Comparison of ENCODE assay signal across 4 mouse cellular contexts in the genomic region with DNA sequence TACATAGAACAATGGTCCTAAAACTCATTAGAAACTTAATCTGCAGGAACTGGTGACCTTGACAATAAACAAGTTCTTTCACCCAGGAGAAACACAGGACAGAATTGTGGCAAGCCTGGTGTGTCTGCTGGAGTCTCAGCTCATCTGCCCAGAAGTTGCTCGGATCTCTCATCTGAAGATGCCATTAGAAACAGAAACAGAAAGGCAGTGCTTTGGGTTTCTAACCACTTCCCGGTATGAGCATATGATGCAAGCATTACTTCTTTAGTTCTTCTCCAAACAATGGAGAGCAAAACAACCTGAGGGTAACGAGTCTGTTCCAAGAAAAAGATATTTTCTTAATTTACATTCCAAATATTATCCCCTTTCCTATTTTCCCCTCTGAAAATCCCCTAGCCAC.
ATAC-seq lines count a peak whose summit lies in the region.

No protein-coding gene starts in this region.

- peak; percentile 75 for ATAC-seq in activated CD4-positive, CD25-positive, alpha-beta regulatory T cell, adult 4 months
- peak; percentile 97 for ATAC-seq in granulocyte monocyte progenitor cell, adult 5-6 weeks (replicated peaks; ENCODE audit: poor library complexity, severe bottlenecking)
- peak; percentile 67 for ATAC-seq in inflammation-experienced regulatory T-cells, adult 6 months
- peak; percentile 64 for ATAC-seq in megakaryocyte progenitor cell, adult 5-6 weeks (replicated peaks; ENCODE audit: poor library complexity)

Comparison
In these comparisons a context has a peak if more than half of its experiments do, and no peak if none do; other contexts are left out.
1. Peak in every context shown above with its lines: ATAC-seq.